In genomic region chr6:87839797-87840341, GRCm38 (mm10) we compare ENCODE assay signal across 9 mouse cellular contexts. TPM values are rescaled to one million over a fixed set of nuclear protein-coding genes. Genes with fewer than 3 reads are reported as not detected.
DNase-seq lines count a peak whose midpoint lies in the region; ATAC-seq and TF ChIP-seq lines count a peak whose summit lies in the region.
"Had no signal": no experiment of that assay in that cellular context is flagged by ENCODE, and none has a peak within 500 bp of the region (broad histone marks: within the 10 kb centered on the region; RNA-seq: fewer than 3 reads in every experiment).

No protein-coding gene starts in this region.

- no peak for TF ChIP-seq CTCF in intestine, postnatal 0 days (IDR thresholded peaks at IDR 0.05; ENCODE audit: low read depth)

- no peaks in the 10 kb centered on the region for H3K9me3 ChIP-seq in kidney, embryonic 15.5 days (replicated peaks)
- H3K9me3 ChIP-seq in intestine, postnatal 0 days (ENCODE audit: control insufficient read depth): no peaks in the 10 kb centered on the region

- intact Hi-C loops in left cerebral cortex, postnatal 4 days (cut with DNase I): no loop called here

- peak; percentile 26 for DNase-seq in cerebellum, adult 9-11 months
- DNase-seq in cerebellum, postnatal 10 days: no peak
- DNase-seq in kidney, postnatal 36 days: no peak
- peak; percentile 32 for DNase-seq in 3T3-L1 (ENCODE audit: low read depth, low spot score)
- DNase-seq in embryo, embryonic 10 days (ENCODE audit: low spot score): no peak
- DNase-seq in left cerebral cortex, postnatal 4 days: no peak
- DNase-seq: gastrocnemius, postnatal 10 days had no signal

- 57% methylated on average over 11 of the region's 11 CpGs for WGBS in kidney, embryonic 15.5 days
- 53% methylated on average over 11 of the region's 11 CpGs for WGBS in intestine, postnatal 0 days

- peaks cover 48% of the 10 kb centered on the region for H3K36me3 ChIP-seq in kidney, embryonic 15.5 days
- peaks cover 30% of the 10 kb centered on the region for H3K36me3 ChIP-seq in intestine, postnatal 0 days (ENCODE audit: control insufficient read depth, insufficient read depth)

- no peak overlapping the region; the same call in 1 of the 2 replicates for H3K27ac ChIP-seq in kidney, embryonic 15.5 days
- 0 out of 2 replicates have a peak overlapping the region, but pooled peaks have one; percentile 98 for H3K27ac ChIP-seq in intestine, postnatal 0 days (ENCODE audit: low read depth, low read length)

- no peaks in the 10 kb centered on the region for H3K27me3 ChIP-seq in kidney, embryonic 15.5 days
- no peaks in the 10 kb centered on the region for H3K27me3 ChIP-seq in intestine, postnatal 0 days (replicated peaks; ENCODE audit: control insufficient read depth, insufficient read depth, low read length)

- peak overlapping the region; percentile 92; the same call in 1 of the 2 replicates for H3K9ac ChIP-seq in kidney, embryonic 15.5 days
- H3K9ac ChIP-seq in intestine, postnatal 0 days (ENCODE audit: low read depth, low read length): no peak overlapping the region

- peaks cover 20% of the 10 kb centered on the region for H3K4me1 ChIP-seq in kidney, embryonic 15.5 days
- no peaks in the 10 kb centered on the region for H3K4me1 ChIP-seq in intestine, postnatal 0 days (replicated peaks; ENCODE audit: control insufficient read depth, insufficient read depth, low read length)

- H3K4me2 ChIP-seq in kidney, embryonic 15.5 days: peak overlapping the region; percentile 88; the same call in 1 of the 2 replicates
- peak overlapping the region; percentile 86 for H3K4me2 ChIP-seq in intestine, postnatal 0 days (replicated peaks; ENCODE audit: low read depth)

- ATAC-seq in kidney, embryonic 15.5 days (replicated peaks; ENCODE audit: low FRiP score): no peak
- no peak for ATAC-seq in intestine, postnatal 0 days

- H3K4me3 ChIP-seq in kidney, embryonic 15.5 days (replicated peaks): 0 out of 2 replicates have a peak overlapping the region, but pooled peaks have one; percentile 92
- H3K4me3 ChIP-seq in intestine, postnatal 0 days (ENCODE audit: low read depth, low read length): no peak overlapping the region

RNA-seq across cellular contexts. Expression of gene Isy1, which starts 1.3 kb away (rescaled TPM):
- 57.3 and 62.9 TPM in 2 replicates for polyA plus RNA-seq in kidney, embryonic 15.5 days (2015; fragmentation: Nextera tagmentation; extraction: Ambion mirVana)
- polyA plus RNA-seq in intestine, postnatal 0 days (2015; fragmentation: Nextera tagmentation; extraction: Ambion mirVana): 24.5 and 26.4 TPM in 2 replicates
- total RNA-seq in left cerebral cortex, postnatal 4 days (2021): 10 to 100 TPM; 29.1 to 30.1 TPM

RNA-seq across cellular contexts. Expression of gene Gm45140, which starts 4.3 kb away (rescaled TPM):
- 2.3 and 3.9 TPM in 2 replicates for polyA plus RNA-seq in kidney, embryonic 15.5 days (2015; fragmentation: Nextera tagmentation; extraction: Ambion mirVana)
- polyA plus RNA-seq in intestine, postnatal 0 days (2015; fragmentation: Nextera tagmentation; extraction: Ambion mirVana): 1.3 and 2.0 TPM in 2 replicates
- total RNA-seq in left cerebral cortex, postnatal 4 days (2021): 1 to 10 TPM; 3.7 to 4.0 TPM

RNA-seq across cellular contexts. Expression of gene Cnbp, which starts 11.0 kb away (rescaled TPM):
- 1,107 and 1,171 TPM in 2 replicates for polyA plus RNA-seq in kidney, embryonic 15.5 days (2015; fragmentation: Nextera tagmentation; extraction: Ambion mirVana)
- 385 and 395 TPM in 2 replicates for polyA plus RNA-seq in intestine, postnatal 0 days (2015; fragmentation: Nextera tagmentation; extraction: Ambion mirVana)
- 100 to 1,000 TPM; 219 to 224 TPM for total RNA-seq in left cerebral cortex, postnatal 4 days (2021)

RNA-seq across cellular contexts. Expression of gene Rab43, which starts 27.9 kb away (rescaled TPM):
- 12.6 and 12.7 TPM in 2 replicates for polyA plus RNA-seq in kidney, embryonic 15.5 days (2015; fragmentation: Nextera tagmentation; extraction: Ambion mirVana)
- 25.5 and 25.9 TPM in 2 replicates for polyA plus RNA-seq in intestine, postnatal 0 days (2015; fragmentation: Nextera tagmentation; extraction: Ambion mirVana)
- total RNA-seq in left cerebral cortex, postnatal 4 days (2021): 10 to 100 TPM; 15.2 to 21.8 TPM

RNA-seq across cellular contexts. Expression of gene Copg1, which starts 47.7 kb away (rescaled TPM):
- polyA plus RNA-seq in kidney, embryonic 15.5 days (2015; fragmentation: Nextera tagmentation; extraction: Ambion mirVana): 159 and 164 TPM in 2 replicates
- polyA plus RNA-seq in intestine, postnatal 0 days (2015; fragmentation: Nextera tagmentation; extraction: Ambion mirVana): 88.5 and 89.5 TPM in 2 replicates
- total RNA-seq in left cerebral cortex, postnatal 4 days (2021): 100 to 1,000 TPM; 158 to 172 TPM

Comparison
In these comparisons a context has a peak if more than half of its experiments do, and no peak if none do; other contexts are left out.
1. DNase-seq: peak in cerebellum, adult 9-11 months (single experiment) and 3T3-L1 (single experiment); none in cerebellum, postnatal 10 days (0 of 2), kidney, postnatal 36 days (0 of 2), embryo, embryonic 10 days (single experiment) and left cerebral cortex, postnatal 4 days (single experiment).